Mouse (Mus musculus): ENCODE data around the gene B830017H08Rik. TPM values are rescaled to one million over a fixed set of nuclear protein-coding genes. Genes with fewer than 3 reads are reported as not detected.

B830017H08Rik gene
- total RNA-seq, 4 experiments from 2014 or later = not detected

- DNase-seq (ENCODE audit: low spot score) = no peak
Measured at GRCm38 (mm10) chr16:17849486-17849885, 16.6 kb downstream of the B830017H08Rik start.

- DNase-seq (ENCODE audit: low spot score) = no peak
Measured at GRCm38 (mm10) chr16:17851331-17851730, 18.4 kb downstream of the B830017H08Rik start.

GRCm38 (mm10) chr16:17851860-17852259 is 18.9 kb downstream of the B830017H08Rik start:
- no peak for DNase-seq (ENCODE audit: low spot score)

- DNase-seq (ENCODE audit: low spot score) = no peak
Measured at GRCm38 (mm10) chr16:17853263-17853662, 20.3 kb downstream of the B830017H08Rik start.

GRCm38 (mm10) chr16:17857157-17857556 is 24.2 kb downstream of the B830017H08Rik start:
- DNase-seq (ENCODE audit: low spot score) = no peak

- DNase-seq (ENCODE audit: low spot score) = no peak
Measured at GRCm38 (mm10) chr16:17858592-17858991, 25.7 kb downstream of the B830017H08Rik start.

GRCm38 (mm10) chr16:17865293-17865692 is 32.4 kb downstream of the B830017H08Rik start:
- no peak for DNase-seq (ENCODE audit: low spot score)

GRCm38 (mm10) chr16:17865770-17866169 is 32.8 kb downstream of the B830017H08Rik start:
- DNase-seq (ENCODE audit: low spot score) = no peak

- no peak for DNase-seq (ENCODE audit: low spot score)
Measured at GRCm38 (mm10) chr16:17871248-17871647, 38.3 kb downstream of the B830017H08Rik start.

- DNase-seq (ENCODE audit: low spot score) = no peak
Measured at GRCm38 (mm10) chr16:17872995-17873394, 40.1 kb downstream of the B830017H08Rik start.

GRCm38 (mm10) chr16:17875174-17875573 is 42.3 kb downstream of the B830017H08Rik start:
- no peak for DNase-seq (ENCODE audit: low spot score)

GRCm38 (mm10) chr16:17876096-17876495 is 43.2 kb downstream of the B830017H08Rik start:
- no peak for DNase-seq (ENCODE audit: low spot score)

- DNase-seq (ENCODE audit: low spot score) = no peak
Measured at GRCm38 (mm10) chr16:17879571-17879970, 46.6 kb downstream of the B830017H08Rik start.

- DNase-seq (ENCODE audit: low spot score) = no peak
Measured at GRCm38 (mm10) chr16:17882196-17882595, 49.3 kb downstream of the B830017H08Rik start.

- no peak for DNase-seq (ENCODE audit: low spot score)
Measured at GRCm38 (mm10) chr16:17884116-17884515, 51.2 kb downstream of the B830017H08Rik start.

Other genes starting within 250 kb of the B830017H08Rik start
- 1 to 10 TPM; 1.8 to 6.4 (median 3.1) TPM for gene Slc7a4, start 249.9 kb upstream of the B830017H08Rik start, total RNA-seq (2022)
- gene Smpd4, start 213.8 kb upstream of the B830017H08Rik start, total RNA-seq (2022) = 10 to 100 TPM; 19.0 to 23.8 (median 20.1) TPM
- under 1 TPM in 2 of 4 experiments, not detected in 2; 0.60 to 0.62 TPM for gene Ccdc74a, start 186.7 kb upstream of the B830017H08Rik start, total RNA-seq (2022)
- gene Med15, start 100.2 kb upstream of the B830017H08Rik start, total RNA-seq (2022) = 10 to 100 TPM; 22.3 to 27.2 (median 23.0) TPM
- 10 to 100 TPM; 18.8 to 23.0 (median 19.4) TPM for gene Klhl22, start 73.5 kb upstream of the B830017H08Rik start, total RNA-seq (2022)
- 1 to 10 TPM; 3.3 to 5.2 (median 4.4) TPM for gene Scarf2, start 35.8 kb upstream of the B830017H08Rik start, total RNA-seq (2022)
- gene Car15, start 5.2 kb downstream of the B830017H08Rik start, total RNA-seq (2022) = 1 to 10 TPM; 1.3 to 2.3 (median 1.9) TPM
- gene Gm20518, start 58.5 kb downstream of the B830017H08Rik start, total RNA-seq (2022) = under 1 TPM; 0.13 to 0.65 (median 0.28) TPM
- gene Tssk1, start 61.1 kb downstream of the B830017H08Rik start, total RNA-seq (2022) = under 1 TPM in 3 of 4 experiments, not detected in 1; 0.17 to 0.33 (median 0.22) TPM
- 10 to 100 TPM; 44.4 to 51.8 (median 48.7) TPM for gene Dgcr2, start 65.4 kb downstream of the B830017H08Rik start, total RNA-seq (2022)
- gene Tssk2, start 65.5 kb downstream of the B830017H08Rik start, total RNA-seq (2022) = under 1 TPM in 1 of 4 experiments, not detected in 3; 0.20 TPM
- 10 to 100 TPM in 1 of 4 experiments, 1 to 10 TPM in 3; 8.0 to 10.1 (median 9.6) TPM for gene Ess2, start 78.2 kb downstream of the B830017H08Rik start, total RNA-seq (2022)
- not detected for gene Gsc2, start 81.9 kb downstream of the B830017H08Rik start, total RNA-seq (2022)
- 1 to 10 TPM; 4.6 to 7.9 (median 7.2) TPM for gene Slc25a1, start 95.1 kb downstream of the B830017H08Rik start, total RNA-seq (2022)
- gene Vpreb2, start 147.3 kb downstream of the B830017H08Rik start, total RNA-seq (2022) = not detected
- gene Dgcr6, start 219.7 kb downstream of the B830017H08Rik start, total RNA-seq (2022) = 10 to 100 TPM; 40.3 to 52.7 (median 40.4) TPM